Mouse (Mus musculus) neural tube, embryonic 13.5 days (tissue): Measurements from ENCODE around the gene Bcl2l10. TPM values are rescaled to one million over a fixed set of nuclear protein-coding genes. Genes with fewer than 3 reads are reported as not detected.

Experiments used
- ATAC-seq: fragments of 200-750 bp; cut with Nextera tagmentation; 2 replicates; pipeline ENCODE4 v1.8.0; 2017; ENCODE audit warnings: low read depth, mild to moderate bottlenecking, moderate TSS enrichment, moderate library complexity
- H3K27ac ChIP-seq: fragments of 300-500 bp; sonication (generic); replicated peaks from 2 replicates; pipeline ENCODE4 v1.5.1; 2015; ENCODE audit warnings: moderate library complexity, mild to moderate bottlenecking, inconsistent platforms
- H3K27me3 ChIP-seq: fragments of 300-500 bp; sonication (generic); 2 replicates; pipeline ENCODE4 v1.6.1; 2015; ENCODE audit warnings: mild to moderate bottlenecking, inconsistent platforms
- H3K36me3 ChIP-seq: fragments of 300-500 bp; sonication (generic); 2 replicates; pipeline ENCODE4 v1.6.1; 2015; ENCODE audit warnings: mild to moderate bottlenecking, inconsistent platforms
- H3K4me1 ChIP-seq: fragments of 300-500 bp; sonication (generic); replicated peaks from 2 replicates; pipeline ENCODE4 v1.6.1; 2015; ENCODE audit warnings: inconsistent platforms
- H3K4me2 ChIP-seq: fragments of 300-500 bp; sonication (generic); 2 replicates; pipeline ENCODE4 v1.6.1; 2015; ENCODE audit warnings: inconsistent platforms, mild to moderate bottlenecking, moderate library complexity
- H3K4me3 ChIP-seq: fragments of 300-500 bp; sonication (generic); 2 replicates; pipeline ENCODE4 v1.5.1; 2015; ENCODE audit warnings: mild to moderate bottlenecking, inconsistent platforms
- H3K9ac ChIP-seq: fragments of 300-500 bp; sonication (generic); 2 replicates; pipeline ENCODE4 v1.6.1; 2015; ENCODE audit warnings: moderate library complexity, mild to moderate bottlenecking, inconsistent platforms
- H3K9me3 ChIP-seq: fragments of 300-500 bp; sonication (generic); 2 replicates; pipeline ENCODE4 v1.6.1; 2016; ENCODE audit warnings: inconsistent platforms
- WGBS: fragments of 180-500 bp; shearing (Covaris S2); methylation state at CpG from one replicate; pipeline ENCODE4 v1.1.7; 2015; 5-methylcytosine and 5-hydroxymethylcytosine counted together
- polyA plus RNA-seq: library from polyadenylated mRNA; unstranded; fragments of >200 nt; fragmentation: Nextera tagmentation; extraction: Ambion mirVana; gene quantifications from 2 replicates; pipeline ENCODE4 v1.2.1, GENCODE M21; 2015

The Bcl2l10 gene
- polyA plus RNA-seq: not detected in 2 replicates

DNA sequence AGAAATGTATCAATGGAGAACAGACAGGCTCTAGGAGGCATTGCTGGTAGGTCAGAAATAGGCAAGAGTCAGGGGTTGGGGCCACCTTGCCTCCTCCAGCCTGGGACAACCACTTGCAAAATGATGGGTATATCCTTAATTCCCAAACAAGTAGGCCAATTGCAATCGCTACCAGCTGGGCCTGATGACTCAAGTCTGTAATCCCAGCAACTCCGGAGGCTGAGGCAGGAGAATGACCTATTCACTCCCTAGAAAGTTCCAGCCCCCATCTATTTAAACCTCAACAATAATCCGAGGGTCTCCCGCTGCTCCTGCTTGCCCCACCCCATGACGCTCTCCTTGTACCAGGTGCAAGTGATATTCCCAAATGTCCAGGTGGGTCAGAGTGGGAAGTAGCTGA is at the start of gene Bcl2l10:
TSS of gene Bcl2l10 (plus strand) at position 301 of the 400 bp plus-strand sequence.
- ATAC-seq: no peak
- H3K36me3 ChIP-seq: peaks cover 47% of the 10 kb centered on the region
- H3K27ac ChIP-seq: no peak within 1 kb of the TSS
- 97% methylated on average over 5 of the region's 5 CpGs for WGBS
- no peak within 1 kb of the TSS for H3K4me2 ChIP-seq
- no peaks in the 10 kb centered on the region for H3K4me1 ChIP-seq
- no peaks in the 10 kb centered on the region for H3K9me3 ChIP-seq
- H3K27me3 ChIP-seq: no peaks in the 10 kb centered on the region
- no peak within 1 kb of the TSS for H3K4me3 ChIP-seq
- no peak within 1 kb of the TSS for H3K9ac ChIP-seq

GRCm38 (mm10) chr9:75299342-75299741 is 48.2 kb upstream of the Bcl2l10 start:
- Histone ChIP-seq H3K27ac (no peak overlapping the region), H3K4me1 (no peaks in the 10 kb centered on the region), H3K9me3 (no peaks in the 10 kb centered on the region), H3K4me3 (no peak overlapping the region), H3K27me3 (no peaks in the 10 kb centered on the region), H3K9ac (no peak overlapping the region), H3K36me3 (no peaks in the 10 kb centered on the region), H3K4me2 (no peak overlapping the region)
- no peak for ATAC-seq
- WGBS: 88% methylated on average over 2 of the region's 2 CpGs

DNA sequence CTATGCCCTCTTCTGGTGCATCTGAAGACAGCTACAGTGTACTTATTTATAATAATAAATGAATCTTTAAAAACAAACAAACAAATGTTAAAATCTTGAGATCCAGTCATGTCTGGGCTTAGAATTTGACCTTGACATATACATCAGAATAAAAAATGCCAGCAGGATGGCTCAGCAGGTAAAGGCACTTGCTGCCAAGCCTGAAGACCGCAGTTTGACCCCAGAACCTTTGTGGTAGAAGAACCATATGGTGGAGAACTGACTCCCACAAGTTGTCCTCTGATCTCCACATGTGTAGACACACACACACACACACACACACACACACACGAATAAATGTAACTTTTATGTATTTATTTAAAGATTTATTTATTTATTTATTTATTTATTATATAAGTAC is 44.5 kb upstream of the Bcl2l10 start:
- Histone ChIP-seq H3K27ac (no peak overlapping the region), H3K9me3 (no peaks in the 10 kb centered on the region), H3K4me2 (no peak overlapping the region), H3K4me1 (no peaks in the 10 kb centered on the region; the same call in 1 of the 2 replicates), H3K9ac (no peak overlapping the region), H3K36me3 (no peaks in the 10 kb centered on the region), H3K27me3 (no peaks in the 10 kb centered on the region), H3K4me3 (no peak overlapping the region)
- WGBS: 77% methylated on average over 2 of the region's 2 CpGs
- ATAC-seq: no peak

GRCm38 (mm10) chr9:75303701-75304261 is 43.8 kb upstream of the Bcl2l10 start:
- no peaks in the 10 kb centered on the region for H3K36me3 ChIP-seq
- no peaks in the 10 kb centered on the region; the same call in 1 of the 2 replicates for H3K4me1 ChIP-seq
- no peak overlapping the region for H3K9ac ChIP-seq
- no peak overlapping the region for H3K4me3 ChIP-seq
- no peak overlapping the region for H3K27ac ChIP-seq
- 34% methylated on average over 16 of the region's 16 CpGs for WGBS
- no peaks in the 10 kb centered on the region for H3K27me3 ChIP-seq
- H3K4me2 ChIP-seq: peak overlapping the region; percentile 34
- no peak for ATAC-seq
- no peaks in the 10 kb centered on the region for H3K9me3 ChIP-seq

DNA sequence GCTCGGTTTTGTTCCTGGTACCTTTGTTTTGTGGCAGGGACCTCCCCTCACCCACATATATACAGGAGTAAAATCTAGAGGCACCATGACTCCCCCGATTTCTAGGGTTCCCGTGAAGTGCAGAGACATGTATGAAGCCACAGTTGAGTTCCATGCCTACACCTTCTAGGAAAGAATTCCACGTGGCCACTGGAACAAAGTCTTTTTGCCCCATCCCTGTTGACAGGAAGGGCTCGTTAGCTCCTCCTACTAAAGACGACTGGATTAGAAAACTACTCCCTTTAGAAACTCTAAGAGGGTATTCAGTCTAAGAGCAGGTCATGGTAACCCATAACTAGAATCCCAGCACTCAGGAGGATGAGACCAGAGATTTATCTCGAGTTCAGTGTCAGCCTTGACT is 43.3 kb upstream of the Bcl2l10 start:
- no peaks in the 10 kb centered on the region for H3K36me3 ChIP-seq
- H3K27ac ChIP-seq: no peak overlapping the region
- H3K4me1 ChIP-seq: no peaks in the 10 kb centered on the region; the same call in 1 of the 2 replicates
- no peak overlapping the region for H3K4me3 ChIP-seq
- 38% methylated on average over 7 of the region's 7 CpGs for WGBS
- no peaks in the 10 kb centered on the region for H3K27me3 ChIP-seq
- H3K9me3 ChIP-seq: no peaks in the 10 kb centered on the region
- no peak overlapping the region for H3K9ac ChIP-seq
- H3K4me2 ChIP-seq: peak overlapping the region; percentile 34; the same call in 1 of the 2 replicates
- no peak for ATAC-seq

DNA sequence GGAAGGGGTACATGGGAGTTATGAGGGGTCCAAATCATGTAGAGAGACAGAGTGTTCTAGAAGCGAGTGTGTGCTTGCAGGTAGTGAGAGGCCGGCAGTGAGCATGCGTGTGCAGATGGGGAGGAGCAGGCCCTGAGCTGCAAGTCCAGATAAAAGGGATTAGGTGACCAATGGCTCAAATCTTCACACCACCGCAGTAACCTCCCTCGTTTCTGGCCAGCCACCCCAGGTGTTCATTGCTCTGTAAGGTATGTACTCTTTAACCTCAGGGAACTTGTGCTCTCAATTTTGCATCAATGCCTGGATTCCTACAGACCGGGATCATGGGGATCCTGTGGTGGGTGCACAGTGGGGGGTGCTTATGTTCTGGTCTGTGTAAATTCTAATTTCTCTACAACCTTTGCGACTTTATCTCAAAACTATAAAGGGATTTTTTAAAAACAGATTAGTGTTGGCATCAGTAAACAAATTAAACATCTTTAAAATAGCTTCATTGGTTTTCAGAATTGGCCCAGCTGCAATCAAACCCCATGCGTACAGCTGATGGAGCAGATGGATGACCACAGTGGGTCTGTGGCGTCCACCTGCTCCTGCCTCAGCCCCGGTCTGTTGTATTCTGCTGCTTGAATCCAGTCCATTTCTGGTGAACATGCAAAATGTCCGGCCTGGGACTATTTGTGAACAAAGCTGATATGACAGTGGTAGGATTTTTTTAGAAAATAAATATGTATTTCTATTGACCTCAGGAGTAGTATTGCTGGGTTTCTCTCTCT is 41.2 kb upstream of the Bcl2l10 start, which contains the start of gene Gnb5:
TSS of gene Gnb5 (plus strand) at position 163 of the 773 bp plus-strand sequence.
- WGBS: 78% methylated on average over 11 of the region's 11 CpGs
- ATAC-seq: no peak
- H3K36me3 ChIP-seq: no peaks in the 10 kb centered on the region
- H3K27me3 ChIP-seq: no peaks in the 10 kb centered on the region
- no peak within 1 kb of the TSS for H3K4me2 ChIP-seq
- H3K9me3 ChIP-seq: no peaks in the 10 kb centered on the region
- H3K9ac ChIP-seq: no peak within 1 kb of the TSS
- H3K4me1 ChIP-seq: no peaks in the 10 kb centered on the region; the same call in 1 of the 2 replicates
- no peak within 1 kb of the TSS for H3K27ac ChIP-seq
- no peak within 1 kb of the TSS for H3K4me3 ChIP-seq

DNA sequence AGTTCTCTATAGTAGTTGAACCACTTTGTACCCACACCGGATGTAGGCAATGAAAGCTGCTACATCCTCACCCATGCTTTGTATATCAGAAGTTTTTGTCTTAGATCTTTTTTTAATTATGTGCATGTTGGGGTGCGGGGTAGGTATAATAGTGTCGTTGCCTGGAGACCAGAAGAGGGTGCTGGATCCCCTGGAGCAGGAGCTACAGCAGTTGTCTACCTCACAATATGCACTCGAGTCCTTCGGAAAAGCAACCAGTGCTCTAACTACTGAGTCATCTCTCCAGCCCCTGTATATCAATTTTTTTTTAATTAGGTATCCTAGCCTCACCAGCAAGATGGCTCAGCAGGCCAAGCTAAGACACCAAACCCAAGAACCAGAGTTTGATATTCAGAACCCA is 40.5 kb upstream of the Bcl2l10 start:
- ATAC-seq: no peak
- no peaks in the 10 kb centered on the region for H3K27me3 ChIP-seq
- no peak overlapping the region for H3K4me3 ChIP-seq
- no peak overlapping the region for H3K9ac ChIP-seq
- no peak overlapping the region for H3K4me2 ChIP-seq
- no peaks in the 10 kb centered on the region for H3K9me3 ChIP-seq
- H3K4me1 ChIP-seq: no peaks in the 10 kb centered on the region; the same call in 1 of the 2 replicates
- no peak overlapping the region for H3K27ac ChIP-seq
- 90% methylated on average over 5 of the region's 5 CpGs for WGBS
- no peaks in the 10 kb centered on the region for H3K36me3 ChIP-seq

DNA sequence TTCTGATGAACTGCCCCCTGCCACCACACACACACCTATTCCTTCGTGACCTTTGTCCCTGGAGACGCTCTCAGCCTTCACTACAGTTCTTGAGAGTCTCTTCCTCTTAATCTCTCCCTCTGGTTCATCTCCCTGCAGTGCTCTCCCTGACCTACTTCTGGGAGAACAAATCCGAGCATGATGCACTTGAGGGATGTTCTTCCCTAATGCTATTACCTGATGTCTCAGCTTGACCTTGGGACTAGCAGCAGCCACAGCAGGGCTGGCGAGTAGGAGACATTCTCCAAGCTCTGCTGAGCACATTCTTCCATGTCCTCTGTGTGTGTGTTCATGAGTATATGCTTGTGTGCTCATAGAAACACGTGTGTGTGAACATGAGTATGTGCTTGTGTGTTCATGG is 38.9 kb upstream of the Bcl2l10 start:
- 78% methylated on average over 5 of the region's 5 CpGs for WGBS
- no peak overlapping the region for H3K9ac ChIP-seq
- no peak for ATAC-seq

GRCm38 (mm10) chr9:75312008-75312407 is 35.5 kb upstream of the Bcl2l10 start:
- Histone ChIP-seq H3K27ac (no peak overlapping the region), H3K9me3 (no peaks in the 10 kb centered on the region), H3K9ac (no peak overlapping the region), H3K4me2 (no peak overlapping the region), H3K27me3 (no peaks in the 10 kb centered on the region), H3K4me1 (peaks cover 23% of the 10 kb centered on the region), H3K4me3 (no peak overlapping the region), H3K36me3 (no peaks in the 10 kb centered on the region)
- no peak for ATAC-seq
- WGBS: 17% methylated on average over 4 of the region's 4 CpGs

More for the DNA sequence above, 38.9 kb upstream of the Bcl2l10 start:
- Histone ChIP-seq H3K9me3 (no peaks in the 10 kb centered on the region), H3K36me3 (no peaks in the 10 kb centered on the region), H3K27me3 (no peaks in the 10 kb centered on the region), H3K4me3 (no peak overlapping the region), H3K4me1 (peaks cover 4% of the 10 kb centered on the region), H3K27ac (no peak overlapping the region), H3K4me2 (no peak overlapping the region)

- H3K4me1 ChIP-seq: peaks cover 23% of the 10 kb centered on the region
- peak; percentile 30 for ATAC-seq
- peak overlapping the region; percentile 73 for H3K4me3 ChIP-seq
- H3K9me3 ChIP-seq: no peaks in the 10 kb centered on the region
- no peaks in the 10 kb centered on the region for H3K27me3 ChIP-seq
- H3K9ac ChIP-seq: peak overlapping the region; percentile 79
- peaks cover 5% of the 10 kb centered on the region; the same call in 1 of the 2 replicates for H3K36me3 ChIP-seq
- H3K4me2 ChIP-seq: peak overlapping the region; percentile 78
- peak overlapping the region; percentile 85 for H3K27ac ChIP-seq
- WGBS: 29% methylated on average over 10 of the region's 11 CpGs
These were observed 34.3 kb upstream of the Bcl2l10 start for GRCm38 (mm10) chr9:75313138-75313831.

- H3K9ac ChIP-seq: peak overlapping the region; percentile 79
- H3K9me3 ChIP-seq: no peaks in the 10 kb centered on the region
- H3K27me3 ChIP-seq: no peaks in the 10 kb centered on the region
- H3K4me1 ChIP-seq: peaks cover 23% of the 10 kb centered on the region
- H3K27ac ChIP-seq: peak overlapping the region; percentile 85
- peak overlapping the region; percentile 73 for H3K4me3 ChIP-seq
- WGBS: under 1% methylated on average over 52 of the region's 52 CpGs
- ATAC-seq: peak; percentile 92
- peaks cover 5% of the 10 kb centered on the region; the same call in 1 of the 2 replicates for H3K36me3 ChIP-seq
- peak overlapping the region; percentile 78 for H3K4me2 ChIP-seq
These were observed 33.6 kb upstream of the Bcl2l10 start for GRCm38 (mm10) chr9:75313832-75314516.
